Mouse (Mus musculus): ENCODE data around the gene Hoxb5.

Gene Hoxb5

DNA sequence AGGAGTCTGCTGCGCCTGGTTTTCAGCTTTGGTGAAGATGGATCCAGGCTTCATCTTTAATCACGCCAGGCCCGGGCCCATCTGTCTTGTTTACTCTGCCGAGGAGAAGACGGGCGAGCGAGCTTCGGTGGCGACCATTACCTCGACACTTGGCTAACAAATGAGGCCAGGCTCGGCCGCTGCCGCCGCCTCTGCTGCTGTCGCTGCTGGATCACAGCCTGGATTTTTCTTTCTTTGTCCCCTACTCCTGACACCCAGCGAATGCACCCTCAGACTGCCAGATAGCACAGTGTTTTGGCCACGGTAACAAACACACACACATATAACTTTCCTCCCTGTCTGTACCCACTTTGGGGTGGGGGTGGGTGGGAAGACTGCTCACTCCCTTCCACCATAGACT, 17.6 kb downstream of the Hoxb5 start:
- Histone ChIP-seq H3K4me3 (replicated peaks; ENCODE audit: low read length) (no peak overlapping the region), H3K36me3 (ENCODE audit: insufficient read depth, low read length) (no peaks in the 10 kb centered on the region), H3K4me1 (replicated peaks; ENCODE audit: low read depth, low read length) (peaks cover 27% of the 10 kb centered on the region), H3K27me3 (ENCODE audit: insufficient read depth, low read length) (peaks cover 98% of the 10 kb centered on the region), H3K9me3 (ENCODE audit: low read length) (no peaks in the 10 kb centered on the region)
- TF ChIP-seq POU5F1 (IDR thresholded peaks at IDR 0.05; ENCODE audit: borderline replicate concordance, low read length) (no peak), NANOG (IDR thresholded peaks at IDR 0.05; ENCODE audit: borderline replicate concordance, low read length) (no peak), CTCF (conservative IDR thresholded peaks at IDR 0.05; ENCODE audit: low read length) (no peak)

DNA sequence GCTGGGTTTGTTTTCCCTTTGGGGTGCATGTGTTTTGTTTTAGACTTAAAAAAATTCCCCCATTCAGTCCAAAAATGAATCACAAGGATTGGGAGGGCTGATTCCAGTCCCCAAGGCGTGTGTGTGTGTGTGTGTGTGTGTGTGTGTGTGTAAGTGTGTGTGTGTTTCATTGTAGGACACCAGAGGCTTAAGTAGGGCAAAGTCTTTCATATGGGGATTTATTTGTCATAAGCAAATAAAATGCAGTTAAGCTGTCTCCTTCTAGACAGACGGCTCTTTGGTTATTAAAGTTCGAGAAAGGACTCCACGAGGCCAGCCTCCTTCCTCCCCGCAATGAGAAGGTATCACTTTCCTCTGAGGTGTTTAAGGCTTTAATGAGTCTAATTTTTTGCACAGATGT, 18.7 kb downstream of the Hoxb5 start:
- H3K4me1 ChIP-seq (replicated peaks; ENCODE audit: low read depth, low read length): peaks cover 39% of the 10 kb centered on the region
- TF ChIP-seq CTCF (conservative IDR thresholded peaks at IDR 0.05; ENCODE audit: low read length): no peak
- TF ChIP-seq NANOG (IDR thresholded peaks at IDR 0.05; ENCODE audit: borderline replicate concordance, low read length): no peak
- no peak for TF ChIP-seq POU5F1 (IDR thresholded peaks at IDR 0.05; ENCODE audit: borderline replicate concordance, low read length)
- no peak overlapping the region for H3K4me3 ChIP-seq (replicated peaks; ENCODE audit: low read length)
- H3K36me3 ChIP-seq (ENCODE audit: insufficient read depth, low read length): no peaks in the 10 kb centered on the region
- no peaks in the 10 kb centered on the region for H3K9me3 ChIP-seq (ENCODE audit: low read length)
- peaks cover 98% of the 10 kb centered on the region for H3K27me3 ChIP-seq (ENCODE audit: insufficient read depth, low read length)

- H3K4me3 ChIP-seq (replicated peaks; ENCODE audit: low read length): no peak overlapping the region
- H3K27me3 ChIP-seq (ENCODE audit: insufficient read depth, low read length): peaks cover 98% of the 10 kb centered on the region
- no peaks in the 10 kb centered on the region for H3K36me3 ChIP-seq (ENCODE audit: insufficient read depth, low read length)
- H3K4me1 ChIP-seq (replicated peaks; ENCODE audit: low read depth, low read length): peaks cover 42% of the 10 kb centered on the region
- TF ChIP-seq POU5F1 (IDR thresholded peaks at IDR 0.05; ENCODE audit: borderline replicate concordance, low read length) (no peak), CTCF (conservative IDR thresholded peaks at IDR 0.05; ENCODE audit: low read length) (no peak), NANOG (IDR thresholded peaks at IDR 0.05; ENCODE audit: borderline replicate concordance, low read length) (no peak)
- no peaks in the 10 kb centered on the region; the same call in 1 of the 2 replicates for H3K9me3 ChIP-seq (ENCODE audit: low read length)
Observed at GRCm38 (mm10) chr11:96322738-96323137, 19.6 kb downstream of the Hoxb5 start.

- TF ChIP-seq POU5F1 (IDR thresholded peaks at IDR 0.05; ENCODE audit: borderline replicate concordance, low read length) (no peak), NANOG (IDR thresholded peaks at IDR 0.05; ENCODE audit: borderline replicate concordance, low read length) (no peak), CTCF (conservative IDR thresholded peaks at IDR 0.05; ENCODE audit: low read length) (no peak)
- H3K4me3 ChIP-seq (replicated peaks; ENCODE audit: low read length): no peak within 1 kb of the TSS
- no peaks in the 10 kb centered on the region; the same call in 1 of the 2 replicates for H3K9me3 ChIP-seq (ENCODE audit: low read length)
- peaks cover 98% of the 10 kb centered on the region for H3K27me3 ChIP-seq (ENCODE audit: insufficient read depth, low read length)
- no peaks in the 10 kb centered on the region for H3K36me3 ChIP-seq (ENCODE audit: insufficient read depth, low read length)
- peaks cover 38% of the 10 kb centered on the region for H3K4me1 ChIP-seq (replicated peaks; ENCODE audit: low read depth, low read length)
Observed at GRCm38 (mm10) chr11:96323154-96323553, 20.0 kb downstream of the Hoxb5 start, which contains the start of gene Hoxb3. Gene Hoxb3, plus strand, starts transcription at chr11:96323326.

DNA sequence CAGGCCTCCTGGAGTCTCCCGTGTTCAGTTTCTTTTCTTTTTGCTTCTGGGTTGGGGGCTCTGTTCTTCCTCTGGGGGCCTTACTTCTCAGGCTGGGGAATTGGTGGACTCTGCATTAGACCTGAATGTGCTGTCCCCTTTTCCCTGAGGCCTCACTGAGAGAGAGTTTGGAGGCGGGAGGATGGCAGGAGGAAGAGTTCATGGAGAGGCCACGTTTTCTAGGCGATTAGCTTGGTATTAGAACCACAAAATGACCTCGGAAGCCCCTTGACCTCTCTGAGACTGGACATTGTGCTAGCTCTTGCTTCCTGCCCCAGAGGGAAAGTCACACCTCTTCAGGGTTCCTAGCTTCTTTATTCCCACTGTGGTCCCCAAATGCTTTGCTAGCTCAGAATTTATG, 21.0 kb downstream of the Hoxb5 start:
- Histone ChIP-seq H3K27me3 (ENCODE audit: insufficient read depth, low read length) (peaks cover 100% of the 10 kb centered on the region), H3K4me3 (replicated peaks; ENCODE audit: low read length) (no peak overlapping the region), H3K4me1 (replicated peaks; ENCODE audit: low read depth, low read length) (peaks cover 36% of the 10 kb centered on the region), H3K9me3 (ENCODE audit: low read length) (peaks cover 2% of the 10 kb centered on the region; the same call in 1 of the 2 replicates), H3K36me3 (ENCODE audit: insufficient read depth, low read length) (no peaks in the 10 kb centered on the region)
- TF ChIP-seq POU5F1 (IDR thresholded peaks at IDR 0.05; ENCODE audit: borderline replicate concordance, low read length) (no peak), CTCF (conservative IDR thresholded peaks at IDR 0.05; ENCODE audit: low read length) (no peak), NANOG (IDR thresholded peaks at IDR 0.05; ENCODE audit: borderline replicate concordance, low read length) (no peak)

- Histone ChIP-seq H3K9me3 (ENCODE audit: low read length) (peaks cover 7% of the 10 kb centered on the region), H3K27me3 (ENCODE audit: insufficient read depth, low read length) (peaks cover 100% of the 10 kb centered on the region), H3K36me3 (ENCODE audit: insufficient read depth, low read length) (no peaks in the 10 kb centered on the region), H3K4me1 (replicated peaks; ENCODE audit: low read depth, low read length) (peaks cover 33% of the 10 kb centered on the region), H3K4me3 (replicated peaks; ENCODE audit: low read length) (no peak overlapping the region)
- TF ChIP-seq POU5F1 (IDR thresholded peaks at IDR 0.05; ENCODE audit: borderline replicate concordance, low read length) (no peak), CTCF (conservative IDR thresholded peaks at IDR 0.05; ENCODE audit: low read length) (no peak), NANOG (IDR thresholded peaks at IDR 0.05; ENCODE audit: borderline replicate concordance, low read length) (no peak)
Observed at GRCm38 (mm10) chr11:96324965-96325364, 21.8 kb downstream of the Hoxb5 start.

DNA sequence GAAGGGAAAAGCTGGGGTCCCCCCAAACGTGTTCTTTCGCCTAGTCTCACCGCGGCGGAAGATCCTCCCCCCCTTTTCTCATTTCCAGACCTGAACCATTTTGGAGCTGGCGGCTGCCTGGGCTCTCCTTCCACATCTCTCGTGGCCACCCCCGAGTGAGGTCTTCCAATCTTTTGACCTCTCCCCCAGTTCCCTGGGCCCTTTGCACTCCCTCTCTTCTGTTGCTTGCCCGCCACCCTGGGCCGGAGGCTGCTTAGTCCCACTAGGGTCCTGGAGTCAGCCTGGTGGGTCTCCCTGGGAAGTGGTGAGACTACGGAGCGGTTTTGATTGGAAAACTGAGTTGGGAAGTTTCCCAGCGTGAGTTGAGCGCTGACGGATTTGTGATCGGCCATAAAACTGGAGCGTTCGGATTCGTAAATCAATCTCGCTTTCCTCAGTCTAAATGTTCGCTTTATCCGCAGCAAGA, 22.6 kb downstream of the Hoxb5 start:
- Histone ChIP-seq H3K4me3 (replicated peaks; ENCODE audit: low read length) (no peak overlapping the region; the same call in 1 of the 2 replicates), H3K27me3 (ENCODE audit: insufficient read depth, low read length) (peaks cover 100% of the 10 kb centered on the region), H3K9me3 (ENCODE audit: low read length) (peaks cover 9% of the 10 kb centered on the region), H3K4me1 (replicated peaks; ENCODE audit: low read depth, low read length) (peaks cover 41% of the 10 kb centered on the region), H3K36me3 (ENCODE audit: insufficient read depth, low read length) (no peaks in the 10 kb centered on the region)
- TF ChIP-seq POU5F1 (IDR thresholded peaks at IDR 0.05; ENCODE audit: borderline replicate concordance, low read length) (no peak), CTCF (conservative IDR thresholded peaks at IDR 0.05; ENCODE audit: low read length) (no peak), NANOG (IDR thresholded peaks at IDR 0.05; ENCODE audit: borderline replicate concordance, low read length) (no peak)

DNA sequence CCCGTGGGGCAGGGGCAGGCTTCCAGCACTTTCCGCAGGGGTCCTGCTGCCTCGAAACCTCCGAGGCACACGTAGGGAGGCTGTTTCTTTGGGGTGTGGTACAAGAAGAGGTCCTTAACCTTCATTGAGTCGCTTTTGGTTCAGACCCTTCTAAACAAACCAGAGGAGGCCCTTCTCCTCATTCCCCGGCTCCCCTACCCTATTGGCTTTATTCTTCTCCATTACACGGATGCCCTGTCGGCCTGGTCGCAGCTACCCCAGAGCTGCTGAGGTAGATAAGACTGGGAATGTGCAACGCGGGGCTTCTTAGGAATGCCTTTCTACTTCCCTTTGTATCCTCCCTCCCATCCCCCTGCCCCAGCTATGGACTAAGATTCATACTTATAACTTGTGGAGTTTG, 23.6 kb downstream of the Hoxb5 start:
- Histone ChIP-seq H3K9me3 (ENCODE audit: low read length) (peaks cover 9% of the 10 kb centered on the region), H3K27me3 (ENCODE audit: insufficient read depth, low read length) (peaks cover 100% of the 10 kb centered on the region), H3K36me3 (ENCODE audit: insufficient read depth, low read length) (no peaks in the 10 kb centered on the region), H3K4me3 (replicated peaks; ENCODE audit: low read length) (no peak overlapping the region), H3K4me1 (replicated peaks; ENCODE audit: low read depth, low read length) (peaks cover 45% of the 10 kb centered on the region)
- no peak for TF ChIP-seq POU5F1 (IDR thresholded peaks at IDR 0.05; ENCODE audit: borderline replicate concordance, low read length)

GRCm38 (mm10) chr11:96327122-96327521, 24.0 kb downstream of the Hoxb5 start:
- H3K27me3 ChIP-seq (ENCODE audit: insufficient read depth, low read length): peaks cover 100% of the 10 kb centered on the region
- peaks cover 49% of the 10 kb centered on the region for H3K4me1 ChIP-seq (replicated peaks; ENCODE audit: low read depth, low read length)
- TF ChIP-seq POU5F1 (IDR thresholded peaks at IDR 0.05; ENCODE audit: borderline replicate concordance, low read length): no peak
- TF ChIP-seq CTCF (conservative IDR thresholded peaks at IDR 0.05; ENCODE audit: low read length): no peak
- no peak for TF ChIP-seq NANOG (IDR thresholded peaks at IDR 0.05; ENCODE audit: borderline replicate concordance, low read length)
- H3K9me3 ChIP-seq (ENCODE audit: low read length): peaks cover 9% of the 10 kb centered on the region
- H3K36me3 ChIP-seq (ENCODE audit: insufficient read depth, low read length): no peaks in the 10 kb centered on the region
- no peak overlapping the region for H3K4me3 ChIP-seq (replicated peaks; ENCODE audit: low read length)
